Mouse (Mus musculus) myocyte (in vitro differentiated cells): ENCODE measurements around the gene E4f1. TPM values are rescaled to one million over a fixed set of nuclear protein-coding genes. Genes with fewer than 3 reads are reported as not detected.

ENCODE experiments used
- H3K27me3 ChIP-seq: one replicate; pipeline ENCODE4 v1.6.1; 2011; ENCODE audit not compliant: control insufficient read depth, insufficient read depth, insufficient read length
- H3K36me3 ChIP-seq: one replicate; pipeline ENCODE4 v1.6.1; 2011; ENCODE audit not compliant: control insufficient read depth, insufficient read depth
- H3K4me2 ChIP-seq: one replicate; pipeline ENCODE4 v1.6.1; 2011; ENCODE audit warnings: low read depth, control low read depth
- H3K4me3 ChIP-seq: one replicate; pipeline ENCODE4 v1.5.1; 2011; ENCODE audit warnings: mild to moderate bottlenecking, control low read depth, moderate library complexity
- H3K79me2 ChIP-seq: one replicate; pipeline ENCODE4 v1.6.1; 2011; ENCODE audit not compliant: control insufficient read depth, insufficient read depth
- H3ac ChIP-seq: one replicate; pipeline ENCODE4 v1.6.1; 2011; ENCODE audit not compliant: control insufficient read depth, insufficient read length
- CEBPB ChIP-seq: IDR thresholded peaks from 2 replicates; pipeline ENCODE4 v1.6.1; 2011; ENCODE audit warnings: mild to moderate bottlenecking, moderate library complexity; ENCODE audit not compliant: poor library complexity, insufficient read depth, severe bottlenecking
- E2F4 ChIP-seq: IDR thresholded peaks from one replicate; pipeline ENCODE4 v1.6.1; 2011; ENCODE audit warnings: mild to moderate bottlenecking, control low read depth, moderate library complexity; ENCODE audit not compliant: insufficient read depth
- MAX ChIP-seq: IDR thresholded peaks from one replicate; pipeline ENCODE4 v1.6.1; 2011; ENCODE audit warnings: low read depth, mild to moderate bottlenecking, control low read depth
- MYOD1 ChIP-seq, 3 experiments: IDR thresholded peaks; one replicate each; pipeline ENCODE4 v1.6.1; 2011; ENCODE audit warnings: control low read depth in 2 of 3, low read depth in 2 of 3, mild to moderate bottlenecking in 2 of 3, moderate library complexity in 1 of 3; ENCODE audit not compliant: insufficient read length in 2 of 3, control insufficient read depth in 1 of 3
- MYOG ChIP-seq, 3 experiments: IDR thresholded peaks; one replicate each; pipeline ENCODE4 v1.6.1; 2011; ENCODE audit warnings: control low read depth in 2 of 3, low read depth in 2 of 3, mild to moderate bottlenecking in 2 of 3; ENCODE audit not compliant: insufficient read length in 2 of 3, control insufficient read depth in 1 of 3, insufficient read depth in 1 of 3
- POLR2A ChIP-seq: IDR thresholded peaks from one replicate; pipeline ENCODE4 v1.6.1; 2011; ENCODE audit warnings: low read depth, mild to moderate bottlenecking, control low read depth, moderate library complexity; ENCODE audit not compliant: insufficient read length
- POLR2AphosphoS2 ChIP-seq: IDR thresholded peaks from one replicate; pipeline ENCODE4 v1.6.1; 2011; ENCODE audit warnings: low read depth, control low read depth; ENCODE audit not compliant: insufficient read length
- REST ChIP-seq: IDR thresholded peaks from one replicate; pipeline ENCODE4 v1.6.1; 2011; ENCODE audit warnings: mild to moderate bottlenecking, control low read depth, moderate library complexity; ENCODE audit not compliant: insufficient read depth, insufficient read length
- SRF ChIP-seq: IDR thresholded peaks from one replicate; pipeline ENCODE4 v1.6.1; 2011; ENCODE audit warnings: low read depth; ENCODE audit not compliant: control insufficient read depth, insufficient read length
- TCF12 ChIP-seq: IDR thresholded peaks from one replicate; pipeline ENCODE4 v1.6.1; 2011; ENCODE audit warnings: mild to moderate bottlenecking, control low read depth; ENCODE audit not compliant: poor library complexity, insufficient read depth, severe bottlenecking
- TCF3 ChIP-seq: IDR thresholded peaks from one replicate; pipeline ENCODE4 v1.6.1; 2011; ENCODE audit warnings: low read depth, control low read depth; ENCODE audit not compliant: insufficient read length
- USF1 ChIP-seq: IDR thresholded peaks from one replicate; pipeline ENCODE4 v1.6.1; 2011; ENCODE audit warnings: low read depth, mild to moderate bottlenecking, control low read depth, moderate library complexity
- polyA plus RNA-seq: library from polyadenylated mRNA; unstranded; fragments of >200 nt; fragmentation: generic; extraction: Trizol; gene quantifications from one replicate; pipeline ENCODE4 v1.2.1, GENCODE M21; 2012; ENCODE audit warnings: missing spikeins

E4f1 gene
- polyA plus RNA-seq, 1 experiment = 18.7 TPM

GRCm38 (mm10) chr17:24453372-24453771 is 16.7 kb downstream of the E4f1 start:
- Histone ChIP-seq H3K4me2 (peak overlapping the region; percentile 97), H3K27me3 (no peaks in the 10 kb centered on the region), H3K4me3 (no peak overlapping the region), H3ac (no peak overlapping the region), H3K36me3 (peaks cover 12% of the 10 kb centered on the region), H3K79me2 (peaks cover 25% of the 10 kb centered on the region)
- TF ChIP-seq TCF12 (no peak), CEBPB (no peak)

- H3ac ChIP-seq = no peak overlapping the region
- H3K4me2 ChIP-seq = no peak overlapping the region
These were observed 18.9 kb downstream of the E4f1 start for GRCm38 (mm10) chr17:24451220-24451619.

GRCm38 (mm10) chr17:24449507-24449906 is 20.6 kb downstream of the E4f1 start:
- Histone ChIP-seq H3K36me3 (peaks cover 12% of the 10 kb centered on the region), H3K79me2 (peaks cover 24% of the 10 kb centered on the region), H3K4me2 (no peak overlapping the region), H3K4me3 (no peak overlapping the region), H3K27me3 (no peaks in the 10 kb centered on the region), H3ac (no peak overlapping the region)
- TF ChIP-seq MYOG (IDR thresholded peaks at IDR 0.05; ENCODE audit: control insufficient read depth in 1 of 3, insufficient read depth in 1 of 3, insufficient read length in 2 of 3, low read depth in 2 of 3) (peak in 2 of 3 experiments; percentile 64 to 65), POLR2AphosphoS2 (no peak), E2F4 (no peak), CEBPB (no peak), REST (no peak), SRF (no peak), TCF12 (no peak), TCF3 (no peak), MYOD1 (IDR thresholded peaks at IDR 0.05; ENCODE audit: control insufficient read depth in 1 of 3, insufficient read length in 2 of 3, low read depth in 2 of 3) (peak in 2 of 3 experiments; percentile 22 to 42), MAX (no peak), POLR2A (no peak), USF1 (no peak)

More at GRCm38 (mm10) chr17:24451220-24451619, 18.9 kb downstream of the E4f1 start:
- Histone ChIP-seq H3K4me3 (no peak overlapping the region), H3K36me3 (peaks cover 12% of the 10 kb centered on the region), H3K27me3 (no peaks in the 10 kb centered on the region), H3K79me2 (peaks cover 25% of the 10 kb centered on the region)
- no peak for TF ChIP-seq MYOD1 (IDR thresholded peaks at IDR 0.05; ENCODE audit: control insufficient read depth in 1 of 3, insufficient read length in 2 of 3, low read depth in 2 of 3)
- TF ChIP-seq MYOG (IDR thresholded peaks at IDR 0.05; ENCODE audit: control insufficient read depth in 1 of 3, insufficient read depth in 1 of 3, insufficient read length in 2 of 3, low read depth in 2 of 3) = no peak
- no peak for TF ChIP-seq REST
- no peak for TF ChIP-seq TCF3
- no peak for TF ChIP-seq POLR2AphosphoS2
- no peak for TF ChIP-seq TCF12
- TF ChIP-seq E2F4 = no peak
- no peak for TF ChIP-seq POLR2A
- no peak for TF ChIP-seq USF1
- TF ChIP-seq MAX = no peak
- TF ChIP-seq CEBPB = no peak
- TF ChIP-seq SRF = no peak

GRCm38 (mm10) chr17:24446590-24446989 is 23.5 kb downstream of the E4f1 start:
- Histone ChIP-seq H3K4me3 (no peak overlapping the region), H3K36me3 (peaks cover 12% of the 10 kb centered on the region), H3K4me2 (no peak overlapping the region), H3ac (no peak overlapping the region), H3K27me3 (no peaks in the 10 kb centered on the region), H3K79me2 (peaks cover 1% of the 10 kb centered on the region)
- TF ChIP-seq MAX (no peak), POLR2A (no peak), POLR2AphosphoS2 (no peak), TCF3 (no peak), REST (no peak), CEBPB (no peak), E2F4 (no peak), SRF (no peak), MYOD1 (IDR thresholded peaks at IDR 0.05; ENCODE audit: control insufficient read depth in 1 of 3, insufficient read length in 2 of 3, low read depth in 2 of 3) (no peak), MYOG (IDR thresholded peaks at IDR 0.05; ENCODE audit: control insufficient read depth in 1 of 3, insufficient read depth in 1 of 3, insufficient read length in 2 of 3, low read depth in 2 of 3) (no peak), TCF12 (no peak), USF1 (no peak)

- Histone ChIP-seq H3ac (no peak overlapping the region), H3K4me2 (no peak overlapping the region), H3K36me3 (no peaks in the 10 kb centered on the region), H3K79me2 (no peaks in the 10 kb centered on the region), H3K27me3 (no peaks in the 10 kb centered on the region), H3K4me3 (no peak overlapping the region)
- TF ChIP-seq TCF12 (no peak), POLR2A (no peak), SRF (no peak), TCF3 (no peak), MAX (no peak), REST (no peak), CEBPB (no peak), POLR2AphosphoS2 (no peak), E2F4 (no peak), MYOD1 (IDR thresholded peaks at IDR 0.05; ENCODE audit: control insufficient read depth in 1 of 3, insufficient read length in 2 of 3, low read depth in 2 of 3) (no peak), MYOG (IDR thresholded peaks at IDR 0.05; ENCODE audit: control insufficient read depth in 1 of 3, insufficient read depth in 1 of 3, insufficient read length in 2 of 3, low read depth in 2 of 3) (no peak)
These were observed 26.7 kb downstream of the E4f1 start for GRCm38 (mm10) chr17:24443409-24443808.
